In genomic region chr9:104407559-104408376, GRCm38 (mm10) we compare ENCODE assay signal across 9 mouse cellular contexts.
DNase-seq lines count a peak whose midpoint lies in the region; ATAC-seq and TF ChIP-seq lines count a peak whose summit lies in the region.
"Had no signal": no experiment of that assay in that cellular context is flagged by ENCODE, and none has a peak within 500 bp of the region (broad histone marks: within the 10 kb centered on the region; RNA-seq: fewer than 3 reads in every experiment).

No protein-coding gene starts in this region.

- H3K9ac ChIP-seq in embryonic facial prominence, embryonic 12.5 days = no peak overlapping the region
- H3K9ac ChIP-seq in hindbrain, embryonic 15.5 days = no peak overlapping the region
- H3K9ac ChIP-seq in limb, embryonic 15.5 days = no peak overlapping the region
- no peak overlapping the region for H3K9ac ChIP-seq in midbrain, embryonic 16.5 days (ENCODE audit: low read depth, low read length)

- DNase-seq in cerebellum, adult 2 months = peak; percentile 3 to 10
- DNase-seq in cerebellum, adult 11 months = no peak
- DNase-seq in CD4-positive, CD25-positive, alpha-beta regulatory T cell, adult 2 months (ENCODE audit: low read depth, low spot score) = peak; percentile 48
- no peak for DNase-seq in gastrocnemius, adult 8-10 months (ENCODE audit: low spot score in 2 of 2)

- no peaks in the 10 kb centered on the region for H3K36me3 ChIP-seq in embryonic facial prominence, embryonic 12.5 days
- no peaks in the 10 kb centered on the region for H3K36me3 ChIP-seq in hindbrain, embryonic 15.5 days
- H3K36me3 ChIP-seq in limb, embryonic 15.5 days = no peaks in the 10 kb centered on the region
- no peaks in the 10 kb centered on the region for H3K36me3 ChIP-seq in midbrain, embryonic 16.5 days (ENCODE audit: control insufficient read depth, insufficient read depth, low read length)

- H3K4me1 ChIP-seq in cerebellum, adult 2 months (ENCODE audit: control insufficient read depth, insufficient read depth, low read length) = no peaks in the 10 kb centered on the region
- peaks cover 5% of the 10 kb centered on the region; the same call in 1 of the 2 replicates for H3K4me1 ChIP-seq in embryonic facial prominence, embryonic 12.5 days
- H3K4me1 ChIP-seq in hindbrain, embryonic 15.5 days (replicated peaks) = peaks cover 26% of the 10 kb centered on the region
- peaks cover 7% of the 10 kb centered on the region; the same call in 1 of the 2 replicates for H3K4me1 ChIP-seq in limb, embryonic 15.5 days
- H3K4me1 ChIP-seq in midbrain, embryonic 16.5 days (ENCODE audit: control insufficient read depth, insufficient read depth, low read length) = peaks cover 12% of the 10 kb centered on the region

- no peak for ATAC-seq in embryonic facial prominence, embryonic 12.5 days (ENCODE audit: insufficient number of reproducible peaks, insufficient read depth, low FRiP score, low TSS enrichment)
- ATAC-seq in hindbrain, embryonic 15.5 days (ENCODE audit: low FRiP score, low read depth) = no peak
- peak; percentile 53; the same call in 1 of the 2 replicates for ATAC-seq in limb, embryonic 15.5 days (ENCODE audit: insufficient number of reproducible peaks, low FRiP score, low TSS enrichment, low read depth)
- ATAC-seq in midbrain, embryonic 16.5 days = no peak

- H3K4me2 ChIP-seq in embryonic facial prominence, embryonic 12.5 days (replicated peaks) = peak overlapping the region; percentile 50
- H3K4me2 ChIP-seq in hindbrain, embryonic 15.5 days = peak overlapping the region; percentile 66
- H3K4me2 ChIP-seq in limb, embryonic 15.5 days = peak overlapping the region; percentile 48
- peak overlapping the region; percentile 71 for H3K4me2 ChIP-seq in midbrain, embryonic 16.5 days (ENCODE audit: low read length)

- no peaks in the 10 kb centered on the region for H3K9me3 ChIP-seq in embryonic facial prominence, embryonic 12.5 days
- no peaks in the 10 kb centered on the region for H3K9me3 ChIP-seq in hindbrain, embryonic 15.5 days
- no peaks in the 10 kb centered on the region for H3K9me3 ChIP-seq in limb, embryonic 15.5 days
- H3K9me3 ChIP-seq in midbrain, embryonic 16.5 days (replicated peaks; ENCODE audit: control insufficient read depth, low read length, poor library complexity, severe bottlenecking) = no peaks in the 10 kb centered on the region

- no peak overlapping the region for H3K27ac ChIP-seq in cerebellum, adult 2 months (ENCODE audit: insufficient read depth, low read length)
- H3K27ac ChIP-seq in embryonic facial prominence, embryonic 12.5 days = no peak overlapping the region
- H3K27ac ChIP-seq in hindbrain, embryonic 15.5 days (replicated peaks) = no peak overlapping the region
- H3K27ac ChIP-seq in limb, embryonic 15.5 days = no peak overlapping the region
- no peak overlapping the region for H3K27ac ChIP-seq in midbrain, embryonic 16.5 days (ENCODE audit: low read length)
- H3K27ac ChIP-seq: macrophage had no signal

- no peak overlapping the region for H3K4me3 ChIP-seq in cerebellum, adult 2 months (replicated peaks; ENCODE audit: insufficient read depth, low read depth, low read length)
- H3K4me3 ChIP-seq in embryonic facial prominence, embryonic 12.5 days = peak overlapping the region; percentile 23
- H3K4me3 ChIP-seq in hindbrain, embryonic 15.5 days = peak overlapping the region; percentile 40
- H3K4me3 ChIP-seq in limb, embryonic 15.5 days = peak overlapping the region; percentile 29
- H3K4me3 ChIP-seq in midbrain, embryonic 16.5 days (ENCODE audit: low read depth, low read length) = peak overlapping the region; percentile 33

- 19% methylated on average over 18 of the region's 18 CpGs for WGBS in cerebellum, adult 2 months
- 19% methylated on average over 17 of the region's 18 CpGs for WGBS in embryonic facial prominence, embryonic 12.5 days
- WGBS in hindbrain, embryonic 15.5 days = 22% methylated on average over 17 of the region's 18 CpGs
- 11% methylated on average over 17 of the region's 18 CpGs for WGBS in limb, embryonic 15.5 days
- 20% methylated on average over 17 of the region's 18 CpGs for WGBS in midbrain, embryonic 16.5 days

- TF ChIP-seq POLR2A in cerebellum, adult 2 months (IDR thresholded peaks at IDR 0.05; ENCODE audit: borderline replicate concordance, insufficient read depth, low read length) = no peak

- no peak for TF ChIP-seq CTCF in cerebellum, adult 2 months (IDR thresholded peaks at IDR 0.05; ENCODE audit: borderline replicate concordance, insufficient read depth, low read depth, low read length)

- H3K27me3 ChIP-seq in cerebellum, adult 2 months (ENCODE audit: control insufficient read depth, insufficient read depth, low read length) = no peaks in the 10 kb centered on the region; the same call in 1 of the 2 replicates
- no peaks in the 10 kb centered on the region for H3K27me3 ChIP-seq in embryonic facial prominence, embryonic 12.5 days
- 0 out of 2 replicates have a peak, but pooled peaks cover 4% of the 10 kb centered on the region for H3K27me3 ChIP-seq in hindbrain, embryonic 15.5 days
- 0 out of 2 replicates have a peak, but pooled peaks cover 4% of the 10 kb centered on the region for H3K27me3 ChIP-seq in limb, embryonic 15.5 days
- no peaks in the 10 kb centered on the region for H3K27me3 ChIP-seq in midbrain, embryonic 16.5 days (ENCODE audit: control insufficient read depth, insufficient read depth, low read depth, low read length)

Comparison
In these comparisons a context has a peak if more than half of its experiments do, and no peak if none do; other contexts are left out.
1. DNase-seq: peak in cerebellum, adult 2 months (2 of 2) and CD4-positive, CD25-positive, alpha-beta regulatory T cell, adult 2 months (single experiment); none in cerebellum, adult 11 months (single experiment) and gastrocnemius, adult 8-10 months (0 of 2).
2. Peak in every context shown above with its lines, with median percentiles within 50 percentile points of each other: H3K4me2 ChIP-seq.